Mouse (Mus musculus): Measurements from ENCODE around the gene Kdf1. TPM values are rescaled to one million over a fixed set of nuclear protein-coding genes. Genes with fewer than 3 reads are reported as not detected.

Gene Kdf1
- total RNA-seq, 2 experiments from 2014 or later = not detected

- intact Hi-C loops (cut with DNase I; ENCODE audit: low total_unique reads) = no loop called here
- peak; percentile 96 for DNase-seq
Measured at GRCm38 (mm10) chr4:133545272-133546231, 26.8 kb downstream of the Kdf1 start, which contains the start of gene Nudc. Gene Nudc (minus strand): TSS chr4:133545996.

GRCm38 (mm10) chr4:133552029-133552428 is 33.3 kb downstream of the Kdf1 start:
- no peak for DNase-seq
- intact Hi-C loops (cut with DNase I; ENCODE audit: low total_unique reads) = no loop called here

GRCm38 (mm10) chr4:133552768-133553447 is 34.1 kb downstream of the Kdf1 start, which contains the start of gene Nr0b2:
Gene Nr0b2 (plus strand): TSS chr4:133553376.
- no peak for DNase-seq
- intact Hi-C loops (cut with DNase I; ENCODE audit: low total_unique reads) = no loop called here

- intact Hi-C loops (cut with DNase I; ENCODE audit: low total_unique reads) = no loop called here
- no peak for DNase-seq
Measured at GRCm38 (mm10) chr4:133553448-133554330, 34.9 kb downstream of the Kdf1 start.

- DNase-seq = no peak
- intact Hi-C loops (cut with DNase I; ENCODE audit: low total_unique reads) = no loop called here
Measured at GRCm38 (mm10) chr4:133557041-133557717, 38.4 kb downstream of the Kdf1 start.

GRCm38 (mm10) chr4:133559846-133560245 is 41.1 kb downstream of the Kdf1 start:
- DNase-seq = no peak
- intact Hi-C loops (cut with DNase I; ENCODE audit: low total_unique reads) = no loop called here

GRCm38 (mm10) chr4:133561622-133562021 is 42.9 kb downstream of the Kdf1 start:
- intact Hi-C loops (cut with DNase I; ENCODE audit: low total_unique reads) = no loop called here
- no peak for DNase-seq

GRCm38 (mm10) chr4:133563123-133563571 is 44.4 kb downstream of the Kdf1 start:
- DNase-seq = no peak
- intact Hi-C loops (cut with DNase I; ENCODE audit: low total_unique reads) = no loop called here

GRCm38 (mm10) chr4:133567251-133567650 is 48.5 kb downstream of the Kdf1 start:
- intact Hi-C loops (cut with DNase I; ENCODE audit: low total_unique reads) = no loop called here
- DNase-seq = no peak

GRCm38 (mm10) chr4:133569291-133570065 is 50.7 kb downstream of the Kdf1 start:
- intact Hi-C loops (cut with DNase I; ENCODE audit: low total_unique reads) = no loop called here
- DNase-seq = no peak

GRCm38 (mm10) chr4:133570066-133570466 is 51.3 kb downstream of the Kdf1 start:
- intact Hi-C loops (cut with DNase I; ENCODE audit: low total_unique reads) = no loop called here
- DNase-seq = no peak

GRCm38 (mm10) chr4:133574070-133574842 is 55.5 kb downstream of the Kdf1 start, which contains the start of gene Gpatch3:
Gene Gpatch3 (plus strand): TSS chr4:133574745.
- DNase-seq = peak; percentile 91
- intact Hi-C loops (cut with DNase I; ENCODE audit: low total_unique reads) = no loop called here

- intact Hi-C loops (cut with DNase I; ENCODE audit: low total_unique reads) = no loop called here
Measured at GRCm38 (mm10) chr4:133574843-133575202, 56.1 kb downstream of the Kdf1 start.

GRCm38 (mm10) chr4:133577983-133578382 is 59.2 kb downstream of the Kdf1 start:
- DNase-seq = no peak
- intact Hi-C loops (cut with DNase I; ENCODE audit: low total_unique reads) = no loop called here

More at GRCm38 (mm10) chr4:133574843-133575202, 56.1 kb downstream of the Kdf1 start:
- no peak for DNase-seq

All from gastrocnemius, postnatal 14 days (tissue).